Mouse (Mus musculus) ES-E14 (cell line): ENCODE results near the gene Clec2d. TPM values are rescaled to one million over a fixed set of nuclear protein-coding genes. Genes with fewer than 3 reads are reported as not detected.

Experiments
- DNase-seq: peaks from one replicate; pipeline ENCODE4 v3.0.0-alpha.2; 2013; ENCODE audit warnings: low read depth, low spot score
- H3K27ac ChIP-seq: 2 replicates; pipeline ENCODE4 v1.5.1; 2012; ENCODE audit warnings: low read depth, mild to moderate bottlenecking, low read length, moderate library complexity, mixed read lengths; ENCODE audit not compliant: poor library complexity, insufficient read depth, severe bottlenecking
- H3K36me3 ChIP-seq: 2 replicates; pipeline ENCODE4 v1.6.1; 2012; ENCODE audit warnings: mild to moderate bottlenecking, low read length, moderate library complexity, mixed read lengths; ENCODE audit not compliant: control insufficient read depth, poor library complexity, insufficient read depth, severe bottlenecking
- H3K4me1 ChIP-seq, 2 experiments: fragments of 150-350 bp in 1 of 2; sonication (generic) in 1 of 2; 2 replicates each; pipeline ENCODE4 v1.6.1; 2012; ENCODE audit warnings: low read length in 2 of 2, mild to moderate bottlenecking in 1 of 2, mixed read lengths in 1 of 2; ENCODE audit not compliant: control insufficient read depth in 2 of 2, insufficient read depth in 2 of 2, poor library complexity in 1 of 2
- H3K4me3 ChIP-seq, 2 experiments: fragments of 150-350 bp in 1 of 2; sonication (generic) in 1 of 2; 2 replicates each; pipeline ENCODE4 v1.5.1; 2012; ENCODE audit warnings: low read length in 2 of 2, low read depth in 1 of 2, mild to moderate bottlenecking in 1 of 2, mixed read lengths in 1 of 2; ENCODE audit not compliant: insufficient read depth in 1 of 2, poor library complexity in 1 of 2, severe bottlenecking in 1 of 2
- H3K9ac ChIP-seq: 2 replicates; pipeline ENCODE4 v1.6.1; 2012; ENCODE audit warnings: low read depth, mild to moderate bottlenecking, low read length, mixed read lengths; ENCODE audit not compliant: poor library complexity, insufficient read depth, severe bottlenecking
- H3K9me3 ChIP-seq: fragments of 150-350 bp; sonication (generic); 2 replicates; pipeline ENCODE4 v1.6.1; 2012; ENCODE audit warnings: low read depth, mild to moderate bottlenecking, low read length; ENCODE audit not compliant: control insufficient read depth, insufficient read depth
- CHD2 ChIP-seq: IDR thresholded peaks from 2 replicates; pipeline ENCODE4 v1.6.1; 2014; ENCODE audit warnings: mild to moderate bottlenecking, low read depth, low read length, inconsistent platforms
- HCFC1 ChIP-seq: IDR thresholded peaks from 2 replicates; pipeline ENCODE4 v1.6.1; 2012; ENCODE audit warnings: low read length, inconsistent platforms, borderline replicate concordance; ENCODE audit not compliant: insufficient read depth
- MAFK ChIP-seq: IDR thresholded peaks from 2 replicates; pipeline ENCODE4 v1.6.1; 2014; ENCODE audit warnings: mild to moderate bottlenecking, low read depth, low read length, inconsistent platforms; ENCODE audit not compliant: insufficient read depth
- ZC3H11A ChIP-seq: IDR thresholded peaks from 2 replicates; pipeline ENCODE4 v1.6.1; 2012; ENCODE audit warnings: low read depth, mild to moderate bottlenecking, inconsistent platforms, low read length, borderline replicate concordance
- ZNF384 ChIP-seq: IDR thresholded peaks from 2 replicates; pipeline ENCODE4 v1.6.1; 2012; ENCODE audit warnings: low read depth, low read length, inconsistent platforms
- in situ Hi-C, 2 experiments: fragments of 600-800 bp; cut with MboI; formaldehyde crosslinking; loops; one replicate each; pipeline ENCODE4 v1.15.1; 2025; ENCODE audit warnings: low sequenced_read_pairs in 2 of 2, inconsistent platforms in 1 of 2; ENCODE audit not compliant: unreplicated experiment in 2 of 2
- total RNA-seq: library from RNA; depleted of rRNA; stranded (reverse); fragments of 300-350 nt; gene quantifications from 2 replicates; pipeline ENCODE4 v1.2.3, GENCODE M21; 2012; rRNA removed

The Clec2d gene
- 0.40 and 0.42 TPM in 2 replicates for total RNA-seq

GRCm38 (mm10) chr6:129180403-129181169, at the start of gene Clec2d:
TSS of gene Clec2d (plus strand) at chr6:129180615.
- H3K36me3 ChIP-seq = no peaks in the 10 kb centered on the region
- H3K4me1 ChIP-seq = peaks cover 2 to 5% of the 10 kb centered on the region in 2 experiments; a peak in 2 of 4 replicates
- in situ Hi-C loops = no loop called here
- TF ChIP-seq ZC3H11A (no peak), HCFC1 (no peak), MAFK (no peak), ZNF384 (no peak), CHD2 (no peak)
- H3K4me3 ChIP-seq = peak within 1 kb of the TSS; percentile 5 to 7; a peak in 3 of 4 replicates
- H3K27ac ChIP-seq = peak within 1 kb of the TSS; percentile 63; the same call in 1 of the 2 replicates
- H3K9ac ChIP-seq = 0 out of 2 replicates have a peak within 1 kb of the TSS, but pooled peaks have one; percentile 15
- DNase-seq = peak; percentile 36
- H3K9me3 ChIP-seq = no peaks in the 10 kb centered on the region

- no peak for TF ChIP-seq CHD2
- TF ChIP-seq ZC3H11A = no peak
- TF ChIP-seq MAFK = no peak
- TF ChIP-seq ZNF384 = no peak
- TF ChIP-seq HCFC1 = no peak
- DNase-seq = no peak
- in situ Hi-C loops = no loop called here
- H3K27ac ChIP-seq = no peak overlapping the region
- no peak overlapping the region for H3K4me3 ChIP-seq
- H3K9me3 ChIP-seq = no peaks in the 10 kb centered on the region
- no peaks in the 10 kb centered on the region for H3K36me3 ChIP-seq
- H3K9ac ChIP-seq = no peak overlapping the region
- H3K4me1 ChIP-seq = no peaks in the 10 kb centered on the region
Observed at GRCm38 (mm10) chr6:129132604-129133341, 47.6 kb upstream of the Clec2d start.

- H3K4me3 ChIP-seq = no peak overlapping the region
- in situ Hi-C loops = loop anchor here in 1 of 2 experiments (5.0 kb wide), 1 partner anchor 425 kb away; the partner anchor contains the start of gene Klrb1
- DNase-seq = no peak
- H3K9ac ChIP-seq = no peak overlapping the region
- H3K9me3 ChIP-seq = no peaks in the 10 kb centered on the region
- TF ChIP-seq ZNF384 = no peak
- no peak for TF ChIP-seq HCFC1
- TF ChIP-seq ZC3H11A = no peak
- TF ChIP-seq CHD2 = no peak
- no peaks in the 10 kb centered on the region for H3K4me1 ChIP-seq
- no peaks in the 10 kb centered on the region for H3K36me3 ChIP-seq
- no peak overlapping the region for H3K27ac ChIP-seq
Observed at GRCm38 (mm10) chr6:129146812-129147211, 33.6 kb upstream of the Clec2d start.

GRCm38 (mm10) chr6:129160103-129160502, 20.3 kb upstream of the Clec2d start:
- H3K27ac ChIP-seq = no peak overlapping the region
- no peaks in the 10 kb centered on the region for H3K4me1 ChIP-seq
- H3K9ac ChIP-seq = no peak overlapping the region
- H3K36me3 ChIP-seq = no peaks in the 10 kb centered on the region
- H3K4me3 ChIP-seq = no peak overlapping the region
- H3K9me3 ChIP-seq = no peaks in the 10 kb centered on the region
- TF ChIP-seq MAFK (no peak), CHD2 (no peak), ZC3H11A (no peak), HCFC1 (no peak), ZNF384 (no peak)
- in situ Hi-C loops = no loop called here
- no peak for DNase-seq
